In the genomic region with DNA sequence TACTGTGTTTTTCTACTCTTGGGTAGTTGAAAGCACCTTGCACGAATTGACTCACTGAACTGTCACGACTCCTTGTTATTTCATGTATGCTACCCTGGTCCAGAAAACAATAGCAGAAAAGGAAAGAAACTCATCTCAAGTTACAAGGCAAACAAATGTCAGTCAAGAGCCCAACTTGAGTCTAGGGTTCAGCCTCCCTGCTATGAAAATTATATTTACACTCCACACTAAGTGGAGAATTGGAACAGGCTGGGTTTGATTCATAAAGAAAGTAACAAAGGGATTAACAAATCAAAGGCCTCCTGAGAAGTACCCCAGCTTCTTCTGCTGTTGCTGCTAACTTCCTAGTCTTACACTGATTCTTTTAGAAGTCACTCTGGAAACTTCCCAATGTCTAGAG, we compare ENCODE assay signal across 18 mouse cellular contexts.
"Had no signal": no experiment of that assay in that cellular context is flagged by ENCODE, and none has a peak within 500 bp of the region (broad histone marks: within the 10 kb centered on the region; RNA-seq: fewer than 3 reads in every experiment).

No protein-coding gene starts in this region.

- H3K27me3 ChIP-seq: limb, embryonic 12.5 days; limb, embryonic 15.5 days; stomach, embryonic 15.5 days had no signal

- H3K9me3 ChIP-seq: limb, embryonic 15.5 days; stomach, embryonic 15.5 days had no signal

- H3K9ac ChIP-seq: limb, embryonic 12.5 days; limb, embryonic 15.5 days; liver, embryonic 14.5 days; liver, postnatal 0 days; stomach, embryonic 15.5 days had no signal

- H3K4me1 ChIP-seq: limb, embryonic 15.5 days had no signal

- DNase-seq: kidney, adult 18-20 months; kidney, postnatal 4 days; left cerebral cortex, postnatal 4 days; liver, postnatal 0 days; midbrain, embryonic 14.5 days; thymus, adult 18-20 months; thymus, postnatal 36 days had no signal

- H3K27ac ChIP-seq: hindbrain, postnatal 0 days; kidney, postnatal 0 days; limb, embryonic 12.5 days; limb, embryonic 15.5 days; liver, embryonic 14.5 days; stomach, embryonic 15.5 days had no signal

- ATAC-seq: hindbrain, postnatal 0 days; inflammation-experienced regulatory T-cells, adult 6 months; intestine, embryonic 16.5 days; liver, postnatal 0 days had no signal

- H3K36me3 ChIP-seq: limb, embryonic 12.5 days; limb, embryonic 15.5 days; midbrain, embryonic 10.5 days; stomach, embryonic 15.5 days had no signal

- H3K4me3 ChIP-seq: limb, embryonic 12.5 days; limb, embryonic 15.5 days; megakaryocyte, embryonic 14.5 days; midbrain, embryonic 10.5 days; stomach, embryonic 15.5 days had no signal

- H3K4me2 ChIP-seq: limb, embryonic 12.5 days; limb, embryonic 15.5 days; liver, embryonic 11.5 days; stomach, embryonic 15.5 days had no signal
